Mouse (Mus musculus) megakaryocyte, embryonic 14.5 days (primary cell): ENCODE data around the gene Sat2. TPM values are rescaled to one million over a fixed set of nuclear protein-coding genes. Genes with fewer than 3 reads are reported as not detected.
"Not testable (repeated sequence)": the region's sequence is repeated elsewhere in the genome, so short reads cannot be mapped to it uniquely, and the experiment has no call there.

Experiments
- H3K27me3 ChIP-seq: replicated peaks from 2 replicates; pipeline ENCODE3; 2012; ENCODE audit warnings: inconsistent platforms
- H3K36me3 ChIP-seq: replicated peaks from 2 replicates; pipeline ENCODE3; 2012; ENCODE audit warnings: low read length, inconsistent platforms, mixed read lengths
- H3K4me1 ChIP-seq: 2 replicates; pipeline ENCODE4 v1.6.1; 2012; ENCODE audit warnings: inconsistent platforms
- H3K4me3 ChIP-seq: replicated peaks from 2 replicates; pipeline ENCODE3; 2012; ENCODE audit warnings: moderate library complexity, mild to moderate bottlenecking, inconsistent platforms
- H3K9me3 ChIP-seq: 2 replicates; pipeline ENCODE4 v1.6.1; 2012; ENCODE audit warnings: inconsistent platforms
- FLI1 ChIP-seq: IDR thresholded peaks from 2 replicates; pipeline ENCODE4 v1.6.1; 2012; ENCODE audit warnings: low read length, inconsistent platforms, mixed read lengths
- GATA1 ChIP-seq: IDR thresholded peaks from 3 replicates; pipeline ENCODE4 v1.6.1; 2012; ENCODE audit warnings: mixed read lengths, low read length, inconsistent platforms, borderline replicate concordance
- polyA plus RNA-seq: library from polyadenylated mRNA; stranded (reverse); fragments of >175 nt; gene quantifications from 2 replicates; pipeline ENCODE4 v1.2.3, GENCODE M21; 2012; ENCODE audit warnings: low replicate concordance; ENCODE audit not compliant: insufficient read depth

Sat2 gene
- polyA plus RNA-seq, 1 experiment: not detected

- Histone ChIP-seq H3K4me1 (peaks cover 45% of the 10 kb centered on the region), H3K36me3 (no peaks in the 10 kb centered on the region), H3K27me3 (peaks cover 40% of the 10 kb centered on the region), H3K4me3 (no peak overlapping the region), H3K9me3 (no peaks in the 10 kb centered on the region)
- TF ChIP-seq FLI1: no peak
- TF ChIP-seq GATA1: no peak
These were observed 13.3 kb upstream of the Sat2 start for GRCm38 (mm10) chr11:69608525-69608924.

- Histone ChIP-seq H3K27me3 (peaks cover 32% of the 10 kb centered on the region), H3K4me1 (peaks cover 43% of the 10 kb centered on the region), H3K9me3 (no peaks in the 10 kb centered on the region), H3K36me3 (no peaks in the 10 kb centered on the region), H3K4me3 (no peak overlapping the region)
- TF ChIP-seq FLI1: no peak
- no peak for TF ChIP-seq GATA1
These were observed 12.4 kb upstream of the Sat2 start for GRCm38 (mm10) chr11:69609416-69609815.

DNA sequence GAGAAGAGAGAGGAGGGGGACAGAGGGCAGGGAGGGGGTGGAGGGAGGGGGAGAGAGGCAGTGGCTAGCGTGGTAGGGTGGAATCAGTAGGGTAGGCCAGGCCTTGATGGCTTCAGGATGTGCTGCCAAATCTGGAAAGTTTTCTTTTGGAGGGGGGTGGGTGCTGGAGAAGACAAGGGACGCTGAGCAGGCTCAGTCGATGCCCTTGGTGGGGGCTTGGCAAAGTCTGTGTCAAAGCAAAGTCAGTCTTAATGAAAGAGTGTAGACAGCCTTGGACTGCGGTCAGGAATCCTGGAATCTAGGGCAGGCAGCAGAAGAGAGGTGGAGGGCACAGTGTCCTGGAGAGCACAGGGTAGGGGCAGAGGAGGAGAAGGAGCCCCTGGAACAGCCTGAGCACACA, 10.9 kb upstream of the Sat2 start:
- no peak for TF ChIP-seq GATA1
- no peak for TF ChIP-seq FLI1
- Histone ChIP-seq H3K4me1 (peaks cover 35% of the 10 kb centered on the region), H3K4me3 (no peak overlapping the region), H3K36me3 (no peaks in the 10 kb centered on the region), H3K9me3 (no peaks in the 10 kb centered on the region), H3K27me3 (peaks cover 31% of the 10 kb centered on the region)

DNA sequence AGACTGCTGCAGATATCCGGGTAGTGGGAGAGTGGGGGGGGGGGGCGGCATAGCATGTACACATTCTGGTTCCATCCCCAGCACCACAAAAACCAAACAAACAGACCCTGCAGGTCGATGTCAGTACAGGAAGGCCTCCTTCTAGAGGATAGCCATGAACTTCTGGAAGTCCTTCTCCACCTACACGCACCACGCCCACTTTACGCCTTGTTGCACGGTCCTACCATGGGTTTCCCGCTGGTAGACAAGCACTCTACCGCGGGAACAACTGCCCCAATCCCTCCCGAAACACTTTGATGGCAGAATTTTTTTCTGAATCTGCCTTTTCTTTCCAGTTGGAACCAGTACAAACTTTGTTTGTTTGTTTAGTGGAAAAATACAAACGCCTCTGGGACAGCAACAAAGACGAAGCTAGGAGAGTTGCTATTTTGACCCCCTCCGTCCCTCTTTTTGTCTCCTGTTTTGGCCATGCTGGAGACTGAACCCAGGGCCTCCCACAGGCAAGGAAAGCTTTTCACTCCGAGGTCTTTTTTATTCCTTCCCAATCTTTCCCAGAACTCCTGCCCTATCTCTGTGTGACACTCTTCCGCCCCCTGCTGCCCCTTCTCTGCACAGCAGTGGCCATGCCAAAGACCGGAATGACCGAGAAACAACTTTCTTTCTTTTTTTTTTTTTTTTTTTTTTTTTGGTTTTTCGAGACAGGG, 8.1 kb upstream of the Sat2 start:
- TF ChIP-seq GATA1 (no peak), FLI1 (no peak)
- Histone ChIP-seq H3K36me3 (no peaks in the 10 kb centered on the region), H3K9me3 (no peaks in the 10 kb centered on the region), H3K27me3 (peaks cover 57% of the 10 kb centered on the region), H3K4me3 (peak overlapping the region; percentile 88), H3K4me1 (peaks cover 35% of the 10 kb centered on the region)

DNA sequence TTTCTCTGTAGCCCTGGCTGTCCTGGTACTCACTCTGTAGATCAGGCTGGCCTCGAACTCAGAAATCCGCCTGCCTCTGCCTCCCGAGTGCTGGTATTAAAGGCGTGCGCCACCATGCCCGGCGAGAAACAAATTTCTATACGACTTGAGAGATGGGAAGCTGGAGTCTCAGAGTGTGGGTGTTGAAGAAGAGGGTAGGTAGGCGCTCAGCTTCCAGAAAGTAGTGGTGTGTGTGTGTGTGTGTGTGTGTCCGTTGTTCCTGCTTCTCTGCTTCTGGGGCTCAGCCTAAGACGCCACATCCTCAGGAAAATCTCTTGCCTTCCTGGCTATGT, 7.6 kb upstream of the Sat2 start:
- H3K27me3 ChIP-seq: peaks cover 58% of the 10 kb centered on the region
- H3K4me3 ChIP-seq: peak overlapping the region; percentile 78

DNA sequence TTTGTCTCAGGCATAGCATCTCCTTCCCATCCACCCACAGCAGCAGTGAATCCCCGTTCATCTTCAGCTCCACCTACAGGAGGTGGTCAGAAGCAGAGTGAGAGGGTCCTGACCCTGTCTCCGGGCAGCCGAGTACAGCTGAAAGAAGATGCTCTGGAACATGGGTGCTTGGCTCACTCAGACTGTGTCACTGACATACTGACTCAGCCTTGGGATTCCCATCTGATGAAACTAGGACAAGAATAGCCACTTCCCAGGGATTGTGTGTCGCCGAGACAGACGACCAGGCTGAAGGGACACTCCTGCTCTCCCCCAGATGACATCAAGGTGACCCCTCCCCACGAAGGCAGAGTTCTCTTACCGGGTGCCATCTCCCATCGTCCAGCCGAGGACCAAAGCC, 5.0 kb upstream of the Sat2 start:
- peaks cover 53% of the 10 kb centered on the region for H3K27me3 ChIP-seq
- H3K36me3 ChIP-seq: no peaks in the 10 kb centered on the region
- peaks cover 39% of the 10 kb centered on the region for H3K4me1 ChIP-seq
- no peak overlapping the region for H3K4me3 ChIP-seq
- H3K9me3 ChIP-seq: no peaks in the 10 kb centered on the region
- TF ChIP-seq GATA1: no peak
- TF ChIP-seq FLI1: no peak

More for the DNA sequence above, 7.6 kb upstream of the Sat2 start:
- not testable (repeated sequence) for H3K36me3 ChIP-seq, H3K9me3 ChIP-seq
- peaks cover 35% of the 10 kb centered on the region for H3K4me1 ChIP-seq

- TF ChIP-seq FLI1 (no peak), GATA1 (no peak)
- Histone ChIP-seq H3K4me1 (peaks cover 48% of the 10 kb centered on the region), H3K4me3 (no peak within 1 kb of the TSS), H3K36me3 (no peaks in the 10 kb centered on the region), H3K27me3 (peaks cover 46% of the 10 kb centered on the region), H3K9me3 (no peaks in the 10 kb centered on the region)
These were observed 4.0 kb upstream of the Sat2 start, which contains the start of gene Shbg for GRCm38 (mm10) chr11:69617805-69618204. Gene Shbg (minus strand): TSS chr11:69617905.

DNA sequence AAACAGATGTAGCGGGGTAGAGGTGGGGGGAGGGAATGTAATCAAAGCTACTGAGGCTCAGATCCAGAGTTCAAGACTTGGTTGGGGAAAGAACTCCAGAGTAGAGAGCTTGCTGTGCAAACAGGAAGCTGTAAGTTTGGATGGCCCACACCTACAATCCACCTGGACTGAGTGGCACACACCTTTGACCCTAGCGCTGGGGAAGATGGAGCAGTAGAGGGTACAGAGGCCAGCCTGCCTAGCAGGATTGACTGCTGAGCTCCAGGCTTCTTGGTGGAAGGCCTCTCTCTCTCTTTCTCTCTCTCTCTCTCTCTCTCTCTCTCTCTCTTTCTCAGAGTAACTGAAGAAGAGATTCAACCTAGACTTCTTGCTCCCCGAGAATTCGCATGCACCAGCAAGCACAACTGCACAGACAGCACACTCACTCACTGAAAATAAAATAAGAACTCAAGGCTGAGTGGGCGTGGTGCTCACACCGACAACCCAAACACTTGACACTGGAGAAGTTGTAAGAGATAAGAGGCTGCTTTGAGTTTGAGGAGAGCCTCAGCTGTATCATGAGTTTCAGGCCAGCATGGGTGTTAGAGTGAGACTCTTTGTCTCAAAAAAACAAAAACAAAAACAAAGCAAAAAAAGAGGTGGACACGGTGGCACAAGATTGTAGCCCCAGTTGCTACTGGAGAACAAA, 1.3 kb upstream of the Sat2 start:
- peaks cover 36% of the 10 kb centered on the region for H3K27me3 ChIP-seq
- no peak for TF ChIP-seq GATA1
- TF ChIP-seq FLI1: no peak
- no peak overlapping the region for H3K4me3 ChIP-seq
- no peaks in the 10 kb centered on the region for H3K36me3 ChIP-seq
- H3K4me1 ChIP-seq: peaks cover 31% of the 10 kb centered on the region
- no peaks in the 10 kb centered on the region for H3K9me3 ChIP-seq

DNA sequence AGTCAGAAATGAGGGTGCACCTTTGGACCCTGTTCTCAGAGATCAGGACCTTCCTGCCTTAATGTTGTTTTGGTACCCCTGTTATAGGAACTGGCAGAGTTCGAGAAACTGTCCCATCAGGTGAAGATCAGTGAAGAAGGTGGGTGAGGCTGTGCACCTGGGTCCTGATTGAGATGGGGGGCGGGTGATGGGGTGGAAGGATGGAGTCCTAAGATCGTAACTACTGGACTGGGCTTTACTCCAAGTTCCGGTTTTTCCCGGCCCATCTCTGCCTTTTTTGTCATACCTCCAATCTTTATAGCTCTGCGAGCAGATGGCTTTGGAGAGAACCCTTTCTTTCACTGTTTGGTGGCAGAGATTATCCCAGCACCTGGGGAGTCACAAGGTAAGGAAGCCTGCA, 582 bp downstream of the Sat2 start:
- peaks cover 19% of the 10 kb centered on the region for H3K27me3 ChIP-seq
- H3K4me1 ChIP-seq: peaks cover 25% of the 10 kb centered on the region
- H3K36me3 ChIP-seq: no peaks in the 10 kb centered on the region
- TF ChIP-seq FLI1 (no peak), GATA1 (no peak)
- H3K4me3 ChIP-seq: peak overlapping the region; percentile 89
- no peaks in the 10 kb centered on the region for H3K9me3 ChIP-seq

- H3K4me1 ChIP-seq: peaks cover 25% of the 10 kb centered on the region
- peaks cover 13% of the 10 kb centered on the region for H3K27me3 ChIP-seq
- no peaks in the 10 kb centered on the region for H3K36me3 ChIP-seq
- no peak overlapping the region for H3K4me3 ChIP-seq
- H3K9me3 ChIP-seq: no peaks in the 10 kb centered on the region
- no peak for TF ChIP-seq FLI1
- no peak for TF ChIP-seq GATA1
These were observed 1.2 kb downstream of the Sat2 start for GRCm38 (mm10) chr11:69623006-69623405.

GRCm38 (mm10) chr11:69624339-69624738, 2.5 kb downstream of the Sat2 start:
- peaks cover 34% of the 10 kb centered on the region for H3K4me1 ChIP-seq
- not testable (repeated sequence) for H3K4me3 ChIP-seq

More at GRCm38 (mm10) chr11:69624339-69624738, 2.5 kb downstream of the Sat2 start:
- H3K36me3 ChIP-seq, H3K27me3 ChIP-seq, H3K9me3 ChIP-seq: not testable (repeated sequence)
